8 mouse cellular contexts compared by ENCODE assay signal in the genomic region with DNA sequence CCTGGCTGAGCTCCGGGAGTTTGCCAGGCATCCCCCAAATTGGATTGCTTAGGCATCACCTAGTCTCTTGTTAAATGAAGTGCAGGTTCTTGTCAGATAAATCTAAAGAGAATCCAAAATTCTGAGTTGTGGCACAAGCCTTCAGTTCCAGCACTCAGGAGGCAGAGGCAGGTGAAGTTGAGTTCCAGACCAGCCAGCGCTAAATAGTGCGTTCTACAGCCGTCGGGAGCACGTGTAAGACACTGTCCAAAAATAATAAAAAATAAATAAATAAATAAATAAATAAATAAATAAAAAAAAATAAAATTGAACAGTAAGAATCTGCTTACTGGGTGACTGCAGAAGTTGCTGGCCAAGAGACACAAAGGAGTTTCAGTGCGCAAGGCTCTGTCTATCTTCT. TPM values are rescaled to one million over a fixed set of nuclear protein-coding genes. Genes with fewer than 3 reads are reported as not detected.
A peak's percentile ranks its signal among the peaks of the same experiment; 100 is the strongest.
DNase-seq lines count a peak whose midpoint lies in the region; ATAC-seq lines count a peak whose summit lies in the region.

No protein-coding gene starts in this region.

- peak overlapping the region; percentile 52 for H3K4me3 ChIP-seq in liver, embryonic 11.5 days (ENCODE audit: low read depth, low read length)
- H3K4me3 ChIP-seq in forebrain, embryonic 15.5 days: peak overlapping the region; percentile 37
- peak overlapping the region; percentile 52 for H3K4me3 ChIP-seq in liver, embryonic 13.5 days (replicated peaks)
- H3K4me3 ChIP-seq in stomach, embryonic 14.5 days (ENCODE audit: low read depth, low read length): peak overlapping the region; percentile 35

- no peaks in the 10 kb centered on the region for H3K4me1 ChIP-seq in liver, embryonic 11.5 days (replicated peaks; ENCODE audit: control insufficient read depth, insufficient read depth, low read length)
- H3K4me1 ChIP-seq in forebrain, embryonic 15.5 days: peaks cover 8% of the 10 kb centered on the region
- H3K4me1 ChIP-seq in liver, embryonic 13.5 days (replicated peaks): 0 out of 2 replicates have a peak, but pooled peaks cover 4% of the 10 kb centered on the region
- H3K4me1 ChIP-seq in stomach, embryonic 14.5 days (ENCODE audit: control insufficient read depth, insufficient read depth, low read length): peaks cover 4% of the 10 kb centered on the region; the same call in 1 of the 2 replicates

- H3K36me3 ChIP-seq in liver, embryonic 11.5 days (ENCODE audit: control insufficient read depth, insufficient read depth, low read length): no peaks in the 10 kb centered on the region
- no peaks in the 10 kb centered on the region for H3K36me3 ChIP-seq in forebrain, embryonic 15.5 days
- no peaks in the 10 kb centered on the region for H3K36me3 ChIP-seq in liver, embryonic 13.5 days
- H3K36me3 ChIP-seq in stomach, embryonic 14.5 days (ENCODE audit: control insufficient read depth, insufficient read depth, low read length): no peaks in the 10 kb centered on the region

- H3K9ac ChIP-seq in liver, embryonic 11.5 days (ENCODE audit: low read depth, low read length): no peak overlapping the region
- H3K9ac ChIP-seq in forebrain, embryonic 15.5 days (replicated peaks): peak overlapping the region; percentile 22
- H3K9ac ChIP-seq in liver, embryonic 13.5 days: peak overlapping the region; percentile 49; the same call in 1 of the 2 replicates
- no peak overlapping the region for H3K9ac ChIP-seq in stomach, embryonic 14.5 days (replicated peaks; ENCODE audit: low read depth, low read length)

- H3K27ac ChIP-seq in liver, embryonic 11.5 days (ENCODE audit: low read depth, low read length): no peak overlapping the region
- H3K27ac ChIP-seq in forebrain, embryonic 15.5 days (replicated peaks): no peak overlapping the region
- H3K27ac ChIP-seq in liver, embryonic 13.5 days: no peak overlapping the region
- H3K27ac ChIP-seq in stomach, embryonic 14.5 days (ENCODE audit: low read length): no peak overlapping the region

- ATAC-seq in liver, embryonic 11.5 days (replicated peaks; ENCODE audit: low FRiP score): 0 out of 2 replicates have a peak, but pooled peaks have one; percentile 31
- 0 out of 2 replicates have a peak, but pooled peaks have one; percentile 23 for ATAC-seq in forebrain, embryonic 15.5 days (replicated peaks)
- ATAC-seq in liver, embryonic 13.5 days (ENCODE audit: low read depth): no peak
- no peak; the same call in 1 of the 2 replicates for ATAC-seq in stomach, embryonic 14.5 days (ENCODE audit: insufficient number of reproducible peaks, insufficient read depth, low FRiP score, low read depth)

- DNase-seq in liver, embryonic 11.5 days (ENCODE audit: low spot score): peak; percentile 37
- DNase-seq in liver: no peak
- DNase-seq in liver, embryonic 13.5 days: no peak
- DNase-seq in right cerebral cortex, postnatal 14 days: no peak
- no peak for DNase-seq in thymus, postnatal 36 days
- DNase-seq in thymus, postnatal 4 days: no peak

- H3K4me2 ChIP-seq in liver, embryonic 11.5 days: peak overlapping the region; percentile 77
- H3K4me2 ChIP-seq in forebrain, embryonic 15.5 days (replicated peaks): peak overlapping the region; percentile 74
- H3K4me2 ChIP-seq in liver, embryonic 13.5 days: peak overlapping the region; percentile 68
- H3K4me2 ChIP-seq in stomach, embryonic 14.5 days (replicated peaks; ENCODE audit: low read depth, low read length): peak overlapping the region; percentile 84

- 19% methylated on average over 7 of the region's 7 CpGs for WGBS in liver, embryonic 11.5 days
- WGBS in forebrain, embryonic 15.5 days: 16% methylated on average over 7 of the region's 7 CpGs
- WGBS in liver, embryonic 13.5 days (ENCODE audit: insufficient replicate concordance): 13% methylated on average over 7 of the region's 7 CpGs
- WGBS in stomach, embryonic 14.5 days: 15% methylated on average over 7 of the region's 7 CpGs

- H3K27me3 ChIP-seq in liver, embryonic 11.5 days (replicated peaks; ENCODE audit: control insufficient read depth, insufficient read depth, low read length): peaks cover 9% of the 10 kb centered on the region
- peaks cover 20% of the 10 kb centered on the region for H3K27me3 ChIP-seq in forebrain, embryonic 15.5 days
- H3K27me3 ChIP-seq in liver, embryonic 13.5 days: peaks cover 21% of the 10 kb centered on the region
- no peaks in the 10 kb centered on the region for H3K27me3 ChIP-seq in stomach, embryonic 14.5 days (ENCODE audit: control insufficient read depth, insufficient read depth, low read length)

- no peaks in the 10 kb centered on the region for H3K9me3 ChIP-seq in liver, embryonic 11.5 days (ENCODE audit: control insufficient read depth, low read length)
- H3K9me3 ChIP-seq in forebrain, embryonic 15.5 days: no peaks in the 10 kb centered on the region
- H3K9me3 ChIP-seq in liver, embryonic 13.5 days (replicated peaks): no peaks in the 10 kb centered on the region
- no peaks in the 10 kb centered on the region for H3K9me3 ChIP-seq in stomach, embryonic 14.5 days (ENCODE audit: control insufficient read depth, low read depth, low read length)

RNA-seq across cellular contexts. Expression of gene Neurod1, which starts 27.4 kb away (rescaled TPM):
- 0.10 TPM in 2 replicates for polyA plus RNA-seq in liver, embryonic 11.5 days (2014; fragmentation: Nextera tagmentation; extraction: Ambion mirVana)
- 72.5 and 78.1 TPM in 2 replicates for polyA plus RNA-seq in forebrain, embryonic 15.5 days (2015; fragmentation: Nextera tagmentation; extraction: Ambion mirVana)
- not detected in 2 replicates for polyA plus RNA-seq in liver, embryonic 13.5 days (2015; fragmentation: Nextera tagmentation; extraction: Ambion mirVana)
- 0.09 and 0.56 TPM in 2 replicates for polyA plus RNA-seq in stomach, embryonic 14.5 days (2014; fragmentation: Nextera tagmentation; extraction: Ambion mirVana)

RNA-seq across cellular contexts. Expression of gene Cerkl, which starts 27.5 kb away (rescaled TPM):
- 0.77 and 0.97 TPM in 2 replicates for polyA plus RNA-seq in liver, embryonic 11.5 days (2014; fragmentation: Nextera tagmentation; extraction: Ambion mirVana)
- 1.4 and 1.7 TPM in 2 replicates for polyA plus RNA-seq in forebrain, embryonic 15.5 days (2015; fragmentation: Nextera tagmentation; extraction: Ambion mirVana)
- polyA plus RNA-seq in liver, embryonic 13.5 days (2015; fragmentation: Nextera tagmentation; extraction: Ambion mirVana): 3.6 and 4.9 TPM in 2 replicates
- polyA plus RNA-seq in stomach, embryonic 14.5 days (2014; fragmentation: Nextera tagmentation; extraction: Ambion mirVana): 0.50 and 1.4 TPM in 2 replicates

Comparison
In these comparisons a context has a peak if more than half of its experiments do, and no peak if none do; other contexts are left out.
1. ATAC-seq: peak in liver, embryonic 11.5 days (single experiment) and forebrain, embryonic 15.5 days (single experiment); none in liver, embryonic 13.5 days (single experiment) and stomach, embryonic 14.5 days (single experiment).
2. H3K9ac ChIP-seq: peak in forebrain, embryonic 15.5 days (single experiment) and liver, embryonic 13.5 days (single experiment); none in liver, embryonic 11.5 days (single experiment) and stomach, embryonic 14.5 days (single experiment).
3. RNA of gene Neurod1, which starts 27.4 kb away (polyA plus RNA-seq): 72.5 to 78.1 TPM in forebrain, embryonic 15.5 days; 0.10 TPM in liver, embryonic 11.5 days, 0.09 to 0.56 TPM in stomach, embryonic 14.5 days and not detected in liver, embryonic 13.5 days; every median in the first group is over 10 times any median in the second.
4. Peak in every context shown above with its lines, with median percentiles within 50 percentile points of each other: H3K4me2 ChIP-seq and H3K4me3 ChIP-seq.